Comparison of ENCODE assay signal across 8 mouse cellular contexts in genomic region chr1:136138191-136138830, GRCm38 (mm10). TPM values are rescaled to one million over a fixed set of nuclear protein-coding genes. Genes with fewer than 3 reads are reported as not detected.
DNase-seq lines count a peak whose midpoint lies in the region; ATAC-seq and TF ChIP-seq lines count a peak whose summit lies in the region.

No protein-coding gene starts in this region.

- H3K79me2 ChIP-seq in heart, adult 2 months (replicated peaks; ENCODE audit: control insufficient read depth, insufficient read depth, low read length) = no peaks in the 10 kb centered on the region

- intact Hi-C loops in heart, adult 2 months (cut with DNase I) = no loop called here

- no peak for TF ChIP-seq CTCF in heart, adult 2 months (IDR thresholded peaks at IDR 0.05)

- H3K4me3 ChIP-seq in heart, embryonic 11.5 days (ENCODE audit: low read depth, low read length) = no peak overlapping the region
- no peak overlapping the region for H3K4me3 ChIP-seq in heart, adult 2 months
- H3K4me3 ChIP-seq in limb, embryonic 13.5 days = no peak overlapping the region

- no peaks in the 10 kb centered on the region for H3K36me3 ChIP-seq in heart, embryonic 11.5 days (ENCODE audit: control insufficient read depth, insufficient read depth, low read length)
- no peaks in the 10 kb centered on the region for H3K36me3 ChIP-seq in heart, adult 2 months (ENCODE audit: control insufficient read depth, insufficient read depth, low read length)
- H3K36me3 ChIP-seq in limb, embryonic 13.5 days = no peaks in the 10 kb centered on the region

- peak overlapping the region; percentile 88 for H3K27ac ChIP-seq in heart, embryonic 11.5 days (ENCODE audit: low read depth, low read length)
- H3K27ac ChIP-seq in heart, adult 2 months = no peak overlapping the region
- peak overlapping the region; percentile 73 for H3K27ac ChIP-seq in limb, embryonic 13.5 days

- peak overlapping the region; percentile 40 for H3K4me2 ChIP-seq in heart, embryonic 11.5 days
- peak overlapping the region; percentile 28 for H3K4me2 ChIP-seq in limb, embryonic 13.5 days (replicated peaks)

- no peak for ATAC-seq in heart, embryonic 11.5 days (replicated peaks; ENCODE audit: insufficient number of reproducible peaks, low FRiP score, low TSS enrichment)
- ATAC-seq in limb, embryonic 13.5 days (ENCODE audit: low FRiP score, low read depth) = no peak

- no peak for TF ChIP-seq EP300 in heart, adult 2 months (IDR thresholded peaks at IDR 0.05; ENCODE audit: insufficient read depth, low read depth, low read length)

- DNase-seq in heart, adult 2 months = no peak
- DNase-seq in thymus, postnatal 25 days = peak; percentile 34
- DNase-seq in thymus, postnatal 4 days = no peak
- DNase-seq in right cerebral cortex, postnatal 14 days = no peak
- DNase-seq in urinary bladder, adult 2 months (ENCODE audit: low spot score) = no peak
- DNase-seq in kidney, adult 8-10 months = no peak

- no peaks in the 10 kb centered on the region for H3K9me3 ChIP-seq in heart, embryonic 11.5 days (replicated peaks; ENCODE audit: control insufficient read depth, low read length)
- no peaks in the 10 kb centered on the region for H3K9me3 ChIP-seq in limb, embryonic 13.5 days

- H3K9ac ChIP-seq in heart, embryonic 11.5 days (ENCODE audit: low read depth, low read length) = peak overlapping the region; percentile 54
- no peak overlapping the region for H3K9ac ChIP-seq in heart, adult 2 months (ENCODE audit: low read depth, low read length)
- peak overlapping the region; percentile 32; the same call in 1 of the 2 replicates for H3K9ac ChIP-seq in limb, embryonic 13.5 days

- WGBS in heart, embryonic 11.5 days (ENCODE audit: insufficient replicate concordance) = 12% methylated on average over 10 of the region's 10 CpGs
- WGBS in heart, adult 2 months = 41% methylated on average over 10 of the region's 10 CpGs
- WGBS in limb, embryonic 13.5 days = 34% methylated on average over 10 of the region's 10 CpGs

- TF ChIP-seq POLR2A in heart, adult 2 months (IDR thresholded peaks at IDR 0.05; ENCODE audit: insufficient read depth, low read depth, low read length) = no peak

- H3K4me1 ChIP-seq in heart, embryonic 11.5 days (ENCODE audit: control insufficient read depth, insufficient read depth, low read length) = peaks cover 82% of the 10 kb centered on the region
- H3K4me1 ChIP-seq in heart, adult 2 months (ENCODE audit: control insufficient read depth, insufficient read depth, low read length) = peaks cover 12% of the 10 kb centered on the region
- peaks cover 89% of the 10 kb centered on the region for H3K4me1 ChIP-seq in limb, embryonic 13.5 days

- no peaks in the 10 kb centered on the region for H3K27me3 ChIP-seq in heart, embryonic 11.5 days (ENCODE audit: control insufficient read depth, insufficient read depth, low read length)
- no peaks in the 10 kb centered on the region for H3K27me3 ChIP-seq in heart, adult 2 months (ENCODE audit: control insufficient read depth, insufficient read depth, low read length)
- H3K27me3 ChIP-seq in limb, embryonic 13.5 days = no peaks in the 10 kb centered on the region

RNA-seq across cellular contexts. Expression of gene Kif21b, which starts 7.1 kb away (rescaled TPM):
- 3.9 TPM in 2 replicates for polyA plus RNA-seq in heart, embryonic 11.5 days (2014; fragmentation: Nextera tagmentation; extraction: Ambion mirVana)
- under 1 TPM; 0.78 to 0.98 TPM for total RNA-seq in heart, adult 2 months (2021)
- 1.7 and 2.7 TPM in 2 replicates for polyA plus RNA-seq in heart, adult 2 months (2012; rRNA removed)
- 5.5 and 5.6 TPM in 2 replicates for polyA plus RNA-seq in limb, embryonic 13.5 days (2015; fragmentation: Nextera tagmentation; extraction: Ambion mirVana)
- polyA plus RNA-seq in urinary bladder, adult 2 months (2012; rRNA removed) = 2.4 and 2.8 TPM in 2 replicates
